Mouse (Mus musculus) left cerebral cortex, postnatal 25 days (tissue): ENCODE results near the gene Rc3h1. TPM values are rescaled to one million over a fixed set of nuclear protein-coding genes. Genes with fewer than 3 reads are reported as not detected.

Experiments used
- DNase-seq, 2 experiments: peaks; one replicate each; pipeline ENCODE4 v3.0.0; 2022; ENCODE audit warnings: low spot score in 2 of 2, mixed read lengths in 1 of 2
- intact Hi-C: fragments of 180-260 bp; cut with DNase I; formaldehyde crosslinking; loops from one replicate; pipeline ENCODE4 v1.15.1; 2025
- total RNA-seq, 2 experiments: library from RNA; stranded (reverse); gene quantifications; 2 replicates each; pipeline ENCODE4 v1.2.3; 2021

Gene Rc3h1
- total RNA-seq, 2 experiments from 2014 or later: 40.3 to 46.4 TPM

DNA sequence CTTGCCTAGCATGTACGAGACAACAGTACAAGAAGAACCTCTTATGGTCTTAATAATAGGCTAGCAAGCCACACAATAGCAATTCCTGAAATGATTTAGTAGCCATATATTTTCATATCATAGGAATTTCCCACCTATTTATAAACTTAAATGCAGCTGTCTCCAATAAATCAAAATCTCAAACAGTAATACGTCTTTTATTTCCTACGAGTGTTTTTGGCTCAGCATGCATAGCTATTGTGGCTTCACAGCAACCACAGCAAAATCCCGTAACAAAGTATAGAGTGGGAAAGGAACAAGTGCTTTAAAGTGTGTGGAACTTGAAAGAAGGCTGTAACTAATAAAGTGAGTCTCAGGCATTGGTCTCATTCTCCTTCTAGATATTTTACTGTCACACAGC, 104.2 kb downstream of the Rc3h1 start:
- intact Hi-C loops: no loop called here

DNA sequence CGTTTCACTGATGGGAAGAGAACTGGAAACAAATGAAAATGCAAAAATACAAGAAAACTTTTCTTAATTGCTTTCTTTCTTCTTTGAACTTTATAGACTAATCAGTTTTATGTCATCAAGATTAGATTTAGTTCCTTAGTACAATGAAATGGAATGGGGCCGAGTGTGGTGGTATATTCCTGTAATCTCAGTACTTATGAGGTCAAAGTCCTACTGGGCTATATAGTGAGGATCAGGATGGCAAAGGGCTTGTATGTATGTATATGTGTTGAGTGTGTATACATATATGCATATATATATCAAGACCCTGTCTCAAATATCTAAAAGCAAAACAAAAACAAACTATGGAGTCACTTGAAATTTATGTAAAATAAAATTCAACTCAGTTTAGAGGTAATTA, 110.2 kb downstream of the Rc3h1 start:
- DNase-seq: no peak
- intact Hi-C loops: no loop called here

More for the DNA sequence above, 104.2 kb downstream of the Rc3h1 start:
- no peak for DNase-seq

DNA sequence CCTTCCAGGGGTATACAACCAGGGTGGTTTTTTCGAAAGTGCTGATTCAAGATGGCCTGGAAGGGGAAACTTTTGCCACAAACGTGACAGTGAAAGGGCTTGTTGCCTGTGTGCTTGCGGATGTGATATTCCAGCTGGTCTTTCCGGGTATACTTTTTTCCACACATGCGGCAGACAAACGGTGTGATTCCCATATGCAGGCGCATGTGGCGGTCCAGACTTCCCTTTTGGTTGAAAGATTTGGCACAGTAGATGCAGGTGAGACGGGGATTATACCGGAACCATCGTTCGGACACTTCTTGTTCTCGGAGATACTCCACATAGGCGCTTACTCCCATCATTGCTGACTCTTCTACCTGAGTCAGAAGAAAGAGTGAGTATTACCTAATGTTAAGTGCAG, 113.8 kb downstream of the Rc3h1 start:
- no peak for DNase-seq
- intact Hi-C loops: no loop called here

Other genes with a start within 250 kb of the Rc3h1 start
- gene Rabgap1l, start 113.2 kb upstream of the Rc3h1 start, total RNA-seq: 100 to 1,000 TPM; 189 to 200 TPM
- under 1 TPM; 0.27 to 0.57 TPM for gene Serpinc1, start 72.2 kb downstream of the Rc3h1 start, total RNA-seq
- 10 to 100 TPM; 17.6 to 18.2 TPM for gene Zbtb37, start 128.4 kb downstream of the Rc3h1 start, total RNA-seq
- 10 to 100 TPM; 23.4 to 26.1 TPM for gene Dars2, start 164.2 kb downstream of the Rc3h1 start, total RNA-seq
- gene Cenpl, start 164.3 kb downstream of the Rc3h1 start, total RNA-seq: 1 to 10 TPM; 1.2 to 1.8 TPM
- 10 to 100 TPM; 15.3 to 16.9 TPM for gene Klhl20, start 225.1 kb downstream of the Rc3h1 start, total RNA-seq
- 10 to 100 TPM; 51.6 to 57.1 TPM for gene Ankrd45, start 236.3 kb downstream of the Rc3h1 start, total RNA-seq